Mouse (Mus musculus) frontal cortex, postnatal 14 days (tissue): ENCODE data around the gene Cntnap4.
"Not testable (repeated sequence)": the region's sequence is repeated elsewhere in the genome, so short reads cannot be mapped to it uniquely, and the experiment has no call there.

Source experiments
- DNase-seq, 2 experiments: peaks; one replicate each; pipeline ENCODE4 v3.0.0; 2022; ENCODE audit warnings: low spot score in 2 of 2

The Cntnap4 gene

GRCm38 (mm10) chr8:112724918-112725317 lies 155.1 kb downstream of the Cntnap4 start:
- DNase-seq: no peak

- no peak for DNase-seq
Observed at GRCm38 (mm10) chr8:112730583-112731432, 161.0 kb downstream of the Cntnap4 start.

GRCm38 (mm10) chr8:112735575-112735974 lies 165.7 kb downstream of the Cntnap4 start:
- no peak for DNase-seq

GRCm38 (mm10) chr8:112743331-112743730 lies 173.5 kb downstream of the Cntnap4 start:
- no peak for DNase-seq

- DNase-seq: no peak
Observed at GRCm38 (mm10) chr8:112747296-112747695, 177.5 kb downstream of the Cntnap4 start.

- no peak for DNase-seq
Observed at GRCm38 (mm10) chr8:112755171-112755570, 185.3 kb downstream of the Cntnap4 start.

- DNase-seq: no peak
Observed at GRCm38 (mm10) chr8:112803058-112803457, 233.2 kb downstream of the Cntnap4 start.

- DNase-seq: no peak
Observed at GRCm38 (mm10) chr8:112809382-112809781, 239.5 kb downstream of the Cntnap4 start.

GRCm38 (mm10) chr8:112841057-112841456 lies 271.2 kb downstream of the Cntnap4 start:
- no peak for DNase-seq

GRCm38 (mm10) chr8:112849541-112849940 lies 279.7 kb downstream of the Cntnap4 start:
- DNase-seq: not testable (repeated sequence)

GRCm38 (mm10) chr8:112906458-112907112 lies 336.7 kb downstream of the Cntnap4 start:
- DNase-seq: peak; percentile 48 to 73

- DNase-seq: peak in 1 of 2 experiments; percentile 18
Observed at GRCm38 (mm10) chr8:112909527-112909926, 339.7 kb downstream of the Cntnap4 start.

GRCm38 (mm10) chr8:112911422-112911821 lies 341.6 kb downstream of the Cntnap4 start:
- no peak for DNase-seq

- no peak for DNase-seq
Observed at GRCm38 (mm10) chr8:112922151-112922550, 352.3 kb downstream of the Cntnap4 start.

- no peak for DNase-seq
Observed at GRCm38 (mm10) chr8:112922789-112923188, 352.9 kb downstream of the Cntnap4 start.
